Mouse (Mus musculus) forebrain, embryonic 10.5 days (tissue): ENCODE data around the gene Nfkb1. TPM values are rescaled to one million over a fixed set of nuclear protein-coding genes. Genes with fewer than 3 reads are reported as not detected.

Source experiments
- DNase-seq: peaks from one replicate; pipeline ENCODE4 v3.0.0-alpha.2; 2017; ENCODE audit warnings: low spot score; ENCODE audit errors: extremely low spot score
- H3K27ac ChIP-seq: fragments of 300-500 bp; sonication (generic); 2 replicates; pipeline ENCODE4 v1.5.1; 2016; ENCODE audit warnings: mild to moderate bottlenecking
- H3K27me3 ChIP-seq: fragments of 300-500 bp; sonication (generic); 2 replicates; pipeline ENCODE4 v1.6.1; 2016; ENCODE audit warnings: mild to moderate bottlenecking; ENCODE audit not compliant: poor library complexity, severe bottlenecking
- H3K36me3 ChIP-seq: fragments of 300-500 bp; sonication (generic); replicated peaks from 2 replicates; pipeline ENCODE4 v1.6.1; 2016; ENCODE audit warnings: mild to moderate bottlenecking, moderate library complexity
- H3K4me1 ChIP-seq: fragments of 300-500 bp; sonication (generic); 2 replicates; pipeline ENCODE4 v1.6.1; 2016
- H3K4me3 ChIP-seq: fragments of 300-500 bp; sonication (generic); 2 replicates; pipeline ENCODE4 v1.5.1; 2016; ENCODE audit warnings: mild to moderate bottlenecking, moderate library complexity
- H3K9me3 ChIP-seq: fragments of 300-500 bp; sonication (generic); 2 replicates; pipeline ENCODE4 v1.6.1; 2016; ENCODE audit warnings: mild to moderate bottlenecking, moderate library complexity
- WGBS: fragments of 180-500 bp; shearing (Covaris S2); methylation state at CpG from one replicate; pipeline ENCODE4 v1.1.7; 2016; 5-methylcytosine and 5-hydroxymethylcytosine counted together
- polyA plus RNA-seq: library from polyadenylated mRNA; unstranded; fragments of >200 nt; fragmentation: Nextera tagmentation; extraction: Ambion mirVana; gene quantifications from 2 replicates; pipeline ENCODE4 v1.2.1, GENCODE M21; 2016

Gene Nfkb1
- polyA plus RNA-seq, 1 experiment from 2014 or later, result 12.8 TPM

DNA sequence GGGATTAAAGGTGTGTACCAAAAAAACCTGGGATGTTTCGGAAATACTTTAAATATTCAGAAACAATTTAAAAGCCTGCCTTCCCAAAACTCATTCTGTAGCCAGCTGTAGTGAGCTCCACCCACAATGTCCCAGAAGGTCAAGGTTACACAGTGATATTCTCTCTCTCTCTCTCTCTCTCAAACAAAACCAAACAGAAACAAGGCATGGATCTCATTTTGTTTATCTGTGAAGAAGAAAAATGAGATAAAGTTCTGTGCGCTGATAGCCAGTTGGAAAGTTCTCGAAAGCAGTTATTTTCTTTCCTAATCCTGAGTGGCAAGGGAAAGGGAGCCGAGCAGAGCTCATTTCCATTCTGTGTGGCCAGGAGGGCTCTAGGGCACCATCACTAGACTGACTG is 85.9 kb downstream of the Nfkb1 start:
- Histone ChIP-seq H3K36me3 (peaks cover 74% of the 10 kb centered on the region), H3K27me3 (no peaks in the 10 kb centered on the region), H3K27ac (no peak overlapping the region), H3K4me3 (no peak overlapping the region), H3K4me1 (no peaks in the 10 kb centered on the region), H3K9me3 (no peaks in the 10 kb centered on the region)
- no peak for DNase-seq
- WGBS, result 84% methylated on average over 4 of the region's 4 CpGs

DNA sequence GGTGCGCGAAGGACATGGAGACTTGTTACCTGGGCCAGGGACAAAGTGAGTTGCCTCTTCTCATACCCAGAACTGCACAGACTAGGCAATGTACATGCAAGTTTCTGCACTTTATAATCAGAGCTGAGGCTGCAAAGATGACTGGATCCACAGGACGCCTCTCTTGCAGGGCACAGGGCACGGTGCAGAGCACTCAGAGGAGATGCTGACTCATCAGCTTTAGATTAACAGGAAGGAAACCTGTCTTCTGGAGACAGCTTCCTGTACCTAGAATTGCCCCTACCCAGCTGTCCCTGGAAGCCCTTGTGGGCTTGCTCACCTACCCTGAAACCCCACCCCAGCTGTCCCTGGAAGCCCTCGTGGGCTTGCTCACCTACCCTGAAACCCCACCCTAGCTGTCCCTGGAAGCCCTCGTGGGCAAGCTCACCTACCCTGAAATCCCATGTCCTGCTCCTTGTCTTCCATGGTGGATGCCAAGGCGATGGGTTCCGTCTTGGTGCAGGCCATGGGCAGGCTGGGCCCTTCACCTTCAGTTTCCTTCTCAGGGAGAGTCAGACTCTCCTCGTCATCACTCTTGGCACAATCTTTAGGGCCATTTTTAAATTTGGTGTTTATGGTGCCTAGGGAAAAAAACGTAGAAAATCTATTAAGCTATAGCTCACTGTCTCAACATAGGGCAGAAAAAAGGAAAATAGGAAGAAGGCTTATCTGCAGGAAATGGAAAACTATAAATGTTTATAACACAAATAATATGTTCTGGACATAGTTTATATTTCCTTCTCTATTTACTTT is 86.5 kb downstream of the Nfkb1 start:
- 89% methylated on average over 10 of the region's 10 CpGs for WGBS

DNA sequence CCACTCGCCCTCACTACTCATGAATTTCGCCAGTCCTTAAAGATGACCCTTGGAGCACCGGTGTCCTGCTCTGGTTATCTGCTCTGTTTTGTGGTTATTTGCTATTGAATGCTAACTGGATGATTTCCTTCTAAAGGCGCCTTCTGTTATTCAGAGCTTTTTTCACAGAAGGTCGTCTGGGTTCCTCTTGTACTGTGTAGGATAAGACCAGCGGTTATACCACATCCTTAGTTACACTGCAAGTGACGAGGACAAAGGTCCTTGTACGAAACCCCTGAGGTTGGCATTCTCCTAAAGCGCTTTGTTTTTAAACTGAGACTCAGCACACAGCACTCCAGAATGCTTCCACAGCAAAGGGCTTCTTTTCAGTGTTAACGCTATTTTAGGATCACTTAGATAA is 88.6 kb downstream of the Nfkb1 start:
- DNase-seq, result no peak
- Histone ChIP-seq H3K27ac (no peak overlapping the region), H3K4me1 (no peaks in the 10 kb centered on the region), H3K36me3 (peaks cover 56% of the 10 kb centered on the region), H3K9me3 (no peaks in the 10 kb centered on the region), H3K27me3 (no peaks in the 10 kb centered on the region), H3K4me3 (no peak overlapping the region)
- 84% methylated on average over 10 of the region's 10 CpGs for WGBS

More for the DNA sequence above, 86.5 kb downstream of the Nfkb1 start:
- DNase-seq, result no peak
- H3K27ac ChIP-seq, result no peak overlapping the region
- no peaks in the 10 kb centered on the region for H3K9me3 ChIP-seq
- H3K27me3 ChIP-seq, result no peaks in the 10 kb centered on the region
- H3K36me3 ChIP-seq, result peaks cover 74% of the 10 kb centered on the region
- no peaks in the 10 kb centered on the region for H3K4me1 ChIP-seq
- H3K4me3 ChIP-seq, result no peak overlapping the region

DNA sequence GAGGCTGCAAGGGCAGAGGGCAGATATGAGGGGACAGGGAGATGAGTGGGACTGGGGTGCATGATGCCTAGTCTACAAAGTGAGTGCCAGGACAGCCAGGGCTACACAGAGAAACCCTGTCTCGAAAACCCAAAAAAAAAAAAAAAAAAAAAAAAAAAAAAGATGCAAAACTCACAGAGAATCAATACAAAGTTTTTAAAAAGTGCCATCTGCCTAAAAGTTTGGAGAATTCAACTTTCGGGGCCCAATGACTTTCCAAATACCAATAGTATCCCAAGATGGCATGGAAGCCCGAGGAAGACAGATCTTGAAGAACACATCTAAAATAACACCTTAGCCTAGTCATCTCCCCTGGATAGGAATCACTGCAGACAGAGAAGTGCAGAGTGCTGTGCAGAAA is 93.0 kb downstream of the Nfkb1 start:
- H3K4me3 ChIP-seq, result no peak overlapping the region
- H3K36me3 ChIP-seq, result peaks cover 51% of the 10 kb centered on the region
- 86% methylated on average over 3 of the region's 3 CpGs for WGBS

DNA sequence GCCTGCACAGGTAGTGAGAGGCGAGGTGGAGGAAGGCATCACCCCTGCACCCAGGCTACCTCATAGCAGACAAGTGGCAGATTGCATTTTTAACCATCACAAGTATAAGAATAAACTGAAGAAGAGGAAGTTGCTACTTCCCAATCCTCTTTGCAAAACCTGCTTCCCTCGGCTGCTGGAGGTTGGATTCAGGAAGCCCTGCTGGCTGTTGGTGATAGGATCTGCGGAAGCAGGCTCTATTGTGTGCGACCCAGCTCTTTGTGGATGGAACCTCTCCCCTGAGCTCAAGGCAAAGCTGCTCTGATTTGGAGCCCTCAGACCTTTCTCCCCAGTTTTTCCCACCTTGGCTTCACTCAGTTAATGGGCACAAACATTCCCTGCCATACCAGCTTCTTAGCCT is 94.3 kb downstream of the Nfkb1 start:
- H3K9me3 ChIP-seq, result no peaks in the 10 kb centered on the region
- 44% methylated on average over 4 of the region's 4 CpGs for WGBS
- DNase-seq, result no peak
- H3K4me3 ChIP-seq, result no peak overlapping the region
- H3K27me3 ChIP-seq, result no peaks in the 10 kb centered on the region
- peak overlapping the region; percentile 68; the same call in 1 of the 2 replicates for H3K27ac ChIP-seq
- H3K4me1 ChIP-seq, result peaks cover 8% of the 10 kb centered on the region
- H3K36me3 ChIP-seq, result peaks cover 49% of the 10 kb centered on the region

More for the DNA sequence above, 93.0 kb downstream of the Nfkb1 start:
- Histone ChIP-seq H3K4me1 (peaks cover 8% of the 10 kb centered on the region), H3K9me3 (no peaks in the 10 kb centered on the region), H3K27me3 (no peaks in the 10 kb centered on the region), H3K27ac (no peak overlapping the region)
- no peak for DNase-seq

DNA sequence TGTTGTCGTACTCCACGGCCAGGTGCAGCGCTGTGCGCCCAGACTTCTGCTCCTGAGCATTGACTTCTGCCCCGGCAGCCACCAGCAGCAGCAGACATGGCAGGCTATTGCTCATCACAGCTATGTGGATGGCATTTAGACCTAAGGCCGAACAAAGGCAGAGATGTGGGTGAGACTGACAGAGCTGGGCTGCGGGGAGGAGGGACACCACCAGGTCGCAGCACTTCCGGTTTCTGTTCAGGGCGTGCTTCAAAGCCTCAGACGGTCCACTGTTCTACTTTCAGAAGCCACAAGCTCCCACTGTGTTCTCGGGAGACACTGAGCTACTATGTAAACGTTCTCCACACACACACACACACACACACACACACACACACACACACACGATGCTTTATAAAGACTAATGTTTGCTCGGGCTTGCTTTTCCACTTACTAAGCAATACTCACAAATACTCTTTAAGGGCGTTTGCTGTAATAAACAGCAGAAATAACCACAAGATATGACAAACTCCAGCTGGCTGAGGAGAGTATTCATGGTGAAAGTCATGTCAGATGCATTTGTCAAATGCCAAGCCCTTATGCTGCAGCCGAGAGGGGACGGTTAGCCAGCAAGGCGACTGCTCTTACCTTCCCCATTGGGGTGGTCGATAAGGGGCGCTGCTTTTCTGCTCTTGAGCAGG is 97.0 kb downstream of the Nfkb1 start:
- H3K27me3 ChIP-seq, result no peaks in the 10 kb centered on the region
- 86% methylated on average over 21 of the region's 21 CpGs for WGBS
- no peak overlapping the region for H3K4me3 ChIP-seq
- H3K27ac ChIP-seq, result no peak overlapping the region
- no peaks in the 10 kb centered on the region for H3K9me3 ChIP-seq
- H3K36me3 ChIP-seq, result peaks cover 53% of the 10 kb centered on the region
- DNase-seq, result no peak
- peaks cover 8% of the 10 kb centered on the region for H3K4me1 ChIP-seq

DNA sequence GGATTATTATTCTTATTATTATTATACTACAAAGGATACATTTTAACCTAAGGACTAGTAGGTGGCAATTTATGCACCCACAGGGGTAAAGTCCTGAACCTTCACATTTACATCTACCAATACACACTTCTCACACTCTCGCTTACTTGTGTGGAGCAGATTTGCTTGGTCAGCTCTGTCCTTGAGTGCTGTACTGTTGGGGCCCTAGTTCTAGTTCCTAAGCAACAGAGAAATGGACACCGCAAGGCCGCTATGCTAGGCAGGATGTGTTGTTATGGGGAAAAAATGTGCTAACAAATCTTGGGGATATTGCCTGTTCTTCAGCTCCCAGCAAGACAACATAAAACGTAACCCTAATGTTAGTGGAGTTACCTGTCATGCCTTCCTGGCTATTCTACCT is 99.3 kb downstream of the Nfkb1 start:
- Histone ChIP-seq H3K36me3 (peaks cover 75% of the 10 kb centered on the region), H3K4me1 (peaks cover 4% of the 10 kb centered on the region), H3K9me3 (no peaks in the 10 kb centered on the region), H3K4me3 (no peak overlapping the region), H3K27ac (no peak overlapping the region), H3K27me3 (no peaks in the 10 kb centered on the region)
- 89% methylated on average over 4 of the region's 4 CpGs for WGBS
- DNase-seq, result no peak

DNA sequence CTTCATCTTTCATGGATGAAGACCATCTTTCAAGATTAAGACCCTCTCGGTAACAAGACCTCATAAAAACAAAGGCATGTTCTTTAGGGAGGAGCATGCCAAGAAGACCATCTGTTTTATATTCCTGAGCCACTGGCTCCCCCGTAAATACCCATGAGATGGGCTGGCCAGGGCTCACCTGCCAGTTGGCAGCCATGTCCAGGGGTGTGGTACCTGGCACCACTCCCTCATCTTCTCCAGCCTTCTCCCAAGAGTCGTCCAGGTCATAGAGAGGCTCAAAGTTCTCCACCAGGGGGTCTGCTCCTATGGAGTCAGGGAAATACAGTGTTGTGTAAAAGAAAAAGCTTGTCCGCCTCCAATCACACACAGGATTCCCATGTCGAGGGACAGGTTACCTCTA is 100.0 kb downstream of the Nfkb1 start:
- DNase-seq, result no peak
- Histone ChIP-seq H3K27ac (no peak overlapping the region), H3K27me3 (no peaks in the 10 kb centered on the region), H3K36me3 (peaks cover 81% of the 10 kb centered on the region), H3K4me3 (no peak overlapping the region), H3K9me3 (no peaks in the 10 kb centered on the region), H3K4me1 (no peaks in the 10 kb centered on the region)
- WGBS, result 83% methylated on average over 5 of the region's 5 CpGs

DNA sequence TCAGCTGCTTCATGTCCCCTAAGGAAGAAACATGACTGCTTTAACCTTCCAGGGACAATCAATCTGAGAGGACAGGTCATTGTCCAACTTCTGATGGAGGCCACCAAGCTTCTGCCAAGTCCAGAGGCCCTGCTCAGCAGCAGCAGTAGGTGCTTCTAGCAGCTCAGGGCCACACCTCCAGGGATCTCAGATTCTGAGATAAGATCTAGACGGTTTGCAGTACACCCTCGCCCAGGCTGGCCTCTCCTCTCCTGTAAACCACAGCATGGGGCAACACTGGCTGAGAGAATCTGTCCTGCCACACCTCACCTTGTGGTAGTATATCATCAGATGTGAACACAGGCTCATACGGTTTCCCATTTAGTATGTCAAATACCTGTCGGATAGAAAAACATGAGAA is 100.9 kb downstream of the Nfkb1 start:
- 82% methylated on average over 4 of the region's 4 CpGs for WGBS
- Histone ChIP-seq H3K27me3 (no peaks in the 10 kb centered on the region), H3K4me1 (0 out of 2 replicates have a peak, but pooled peaks cover 3% of the 10 kb centered on the region), H3K27ac (no peak overlapping the region), H3K36me3 (peaks cover 85% of the 10 kb centered on the region), H3K9me3 (no peaks in the 10 kb centered on the region), H3K4me3 (no peak overlapping the region)
- no peak for DNase-seq

DNA sequence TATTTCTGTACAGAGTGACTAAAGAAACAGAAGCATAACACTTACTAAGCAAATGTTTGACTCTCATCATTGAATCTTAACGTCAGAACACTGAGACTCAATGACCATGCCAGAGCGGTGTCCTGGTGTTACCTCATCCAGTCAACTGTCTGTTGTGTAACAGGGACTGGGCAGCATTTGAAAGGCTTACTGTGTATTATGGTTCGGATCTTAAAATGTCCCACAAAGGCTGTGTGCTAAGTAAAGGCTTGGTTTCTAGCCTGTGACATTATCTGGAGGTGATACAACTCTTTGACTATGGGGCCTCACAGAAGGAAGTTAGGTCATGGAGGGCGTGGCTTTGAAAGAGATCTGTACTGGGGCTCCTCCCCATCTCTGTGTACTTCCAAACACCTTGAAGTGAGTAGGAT is 104.9 kb downstream of the Nfkb1 start:
- DNase-seq, result no peak
- no peaks in the 10 kb centered on the region for H3K9me3 ChIP-seq
- no peak overlapping the region for H3K27ac ChIP-seq
- 91% methylated on average over 4 of the region's 4 CpGs for WGBS
- H3K4me1 ChIP-seq, result peaks cover 14% of the 10 kb centered on the region
- no peak overlapping the region for H3K4me3 ChIP-seq
- H3K36me3 ChIP-seq, result peaks cover 67% of the 10 kb centered on the region
- no peaks in the 10 kb centered on the region for H3K27me3 ChIP-seq

DNA sequence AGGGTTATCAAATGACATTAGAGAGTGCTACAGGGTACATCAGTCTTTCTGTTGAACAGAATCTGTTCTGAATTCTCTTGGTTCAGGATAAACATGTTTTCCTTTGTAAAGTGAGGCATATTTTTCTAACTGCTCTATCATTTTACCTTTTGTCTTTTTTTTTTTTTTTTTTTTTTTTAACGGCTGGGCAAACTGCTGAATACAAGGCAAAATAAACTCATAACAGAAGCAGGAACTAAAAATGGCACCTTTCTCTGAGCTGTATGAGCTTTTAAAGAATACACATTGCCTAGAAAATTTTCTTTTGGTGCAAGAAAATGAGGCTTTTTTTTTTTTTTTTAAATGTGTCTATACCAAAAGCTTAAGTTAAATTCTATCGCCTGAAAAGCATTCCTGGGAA is 105.3 kb downstream of the Nfkb1 start:
- H3K36me3 ChIP-seq, result peaks cover 63% of the 10 kb centered on the region
- DNase-seq, result no peak
- no peaks in the 10 kb centered on the region for H3K9me3 ChIP-seq
- 92% methylated on average over 2 of the region's 2 CpGs for WGBS
- H3K27ac ChIP-seq, result no peak overlapping the region
- no peak overlapping the region for H3K4me3 ChIP-seq
- peaks cover 18% of the 10 kb centered on the region for H3K4me1 ChIP-seq
- H3K27me3 ChIP-seq, result no peaks in the 10 kb centered on the region

DNA sequence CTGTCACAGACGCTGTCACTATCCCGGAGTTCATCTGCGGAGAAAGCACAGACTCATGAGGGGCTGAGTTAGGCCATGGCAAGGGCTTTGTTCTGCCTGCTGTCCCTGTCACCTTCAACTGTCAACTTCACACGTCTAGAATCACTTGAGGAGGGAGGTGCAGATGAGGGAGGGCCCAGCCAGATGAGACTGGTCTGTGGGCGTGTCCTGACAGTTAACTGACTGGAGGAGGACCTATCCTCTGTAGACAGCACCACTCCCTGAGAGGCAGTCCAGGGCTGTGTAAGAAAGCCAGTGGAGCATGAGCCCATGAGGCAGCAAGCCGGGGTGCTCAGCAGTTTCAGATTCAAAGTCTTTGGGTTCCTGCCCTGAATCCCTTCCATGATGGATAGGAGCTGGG is 105.9 kb downstream of the Nfkb1 start:
- H3K4me3 ChIP-seq, result no peak overlapping the region
- peaks cover 58% of the 10 kb centered on the region for H3K36me3 ChIP-seq
- WGBS, result 71% methylated on average over 6 of the region's 6 CpGs
- H3K4me1 ChIP-seq, result peaks cover 24% of the 10 kb centered on the region
- no peaks in the 10 kb centered on the region for H3K27me3 ChIP-seq
- DNase-seq, result no peak
- H3K9me3 ChIP-seq, result no peaks in the 10 kb centered on the region
- H3K27ac ChIP-seq, result no peak overlapping the region

DNA sequence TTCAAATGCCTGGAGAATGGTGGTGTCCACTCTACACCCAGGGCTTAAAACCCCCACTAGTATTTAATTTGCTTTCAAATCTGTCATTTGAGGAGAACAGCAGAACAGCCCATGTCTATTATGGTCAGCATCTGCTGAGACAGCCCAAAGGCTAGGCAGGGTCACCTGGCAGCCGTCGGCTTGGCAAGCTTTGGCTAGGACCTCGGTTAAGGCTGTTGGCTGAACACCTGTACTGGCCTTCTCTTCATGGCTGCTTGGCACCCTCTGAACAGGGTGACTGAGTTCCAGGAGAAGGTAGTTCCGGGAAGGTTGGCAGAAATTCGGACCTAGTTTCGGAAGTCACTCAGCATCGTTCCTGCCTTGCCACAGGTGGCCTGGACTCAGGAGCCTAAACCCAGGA is 109.1 kb downstream of the Nfkb1 start:
- Histone ChIP-seq H3K9me3 (no peaks in the 10 kb centered on the region), H3K4me1 (peaks cover 36% of the 10 kb centered on the region), H3K27ac (peak overlapping the region; percentile 59), H3K36me3 (peaks cover 26% of the 10 kb centered on the region), H3K4me3 (no peak overlapping the region), H3K27me3 (no peaks in the 10 kb centered on the region)
- 85% methylated on average over 7 of the region's 7 CpGs for WGBS
- no peak for DNase-seq
